Mouse (Mus musculus) liver, embryonic 14.5 days (tissue): ENCODE results near the gene Slc17a5. TPM values are rescaled to one million over a fixed set of nuclear protein-coding genes. Genes with fewer than 3 reads are reported as not detected.
A peak's percentile ranks its signal among the peaks of the same experiment; 100 is the strongest.

Source experiments
- ATAC-seq: fragments of 200-750 bp; cut with Nextera tagmentation; 2 replicates; pipeline ENCODE4 v1.8.0; 2017; ENCODE audit warnings: moderate number of reproducible peaks, mild to moderate bottlenecking, moderate library complexity; ENCODE audit not compliant: insufficient read depth
- DNase-seq, 3 experiments: peaks; one replicate each; pipeline ENCODE4 v3.0.0-alpha.2; 2012 to 2013; ENCODE audit warnings: low read depth in 3 of 3, low spot score in 3 of 3
- H3K27ac ChIP-seq: fragments of 300-500 bp; sonication (generic); 2 replicates; pipeline ENCODE4 v1.5.1; 2014; ENCODE audit warnings: moderate library complexity, mild to moderate bottlenecking, control low read depth, inconsistent platforms
- H3K27me3 ChIP-seq: fragments of 300-500 bp; sonication (generic); 2 replicates; pipeline ENCODE4 v1.6.1; 2014; ENCODE audit warnings: mild to moderate bottlenecking, low read length, moderate library complexity; ENCODE audit not compliant: control insufficient read depth, insufficient read depth
- H3K36me3 ChIP-seq: fragments of 300-500 bp; sonication (generic); replicated peaks from 2 replicates; pipeline ENCODE4 v1.6.1; 2014; ENCODE audit warnings: low read depth; ENCODE audit not compliant: control insufficient read depth, insufficient read depth
- H3K4me1 ChIP-seq, 2 experiments: fragments of 200-500 bp in 1 of 2; fragments of 300-500 bp in 1 of 2; sonication (generic) in 1 of 2; replicated peaks; 2 replicates each; pipeline ENCODE4 v1.6.1; 2012 to 2014; ENCODE audit warnings: antibody characterized with exemption in 1 of 2, inconsistent platforms in 1 of 2, low read length in 1 of 2; ENCODE audit not compliant: control insufficient read depth in 2 of 2, insufficient read depth in 2 of 2
- H3K4me2 ChIP-seq: fragments of 300-500 bp; sonication (generic); 2 replicates; pipeline ENCODE4 v1.6.1; 2014; ENCODE audit warnings: low read depth, mild to moderate bottlenecking, control low read depth, moderate library complexity
- H3K4me3 ChIP-seq, 2 experiments: fragments of 200-500 bp in 1 of 2; fragments of 300-500 bp in 1 of 2; sonication (generic) in 1 of 2; 2 replicates each; pipeline ENCODE4 v1.5.1; 2012 to 2014; ENCODE audit warnings: low read depth in 2 of 2, low read length in 2 of 2, mild to moderate bottlenecking in 2 of 2, control low read depth in 1 of 2, inconsistent platforms in 1 of 2, moderate library complexity in 1 of 2; ENCODE audit not compliant: insufficient read depth in 1 of 2
- H3K9ac ChIP-seq: fragments of 300-500 bp; sonication (generic); replicated peaks from 2 replicates; pipeline ENCODE4 v1.6.1; 2014; ENCODE audit warnings: mild to moderate bottlenecking, control low read depth, moderate library complexity
- H3K9me3 ChIP-seq: fragments of 300-500 bp; sonication (generic); 2 replicates; pipeline ENCODE4 v1.6.1; 2016; ENCODE audit warnings: low read length, mixed read lengths; ENCODE audit not compliant: control insufficient read depth
- CTCF ChIP-seq: IDR thresholded peaks from 2 replicates; pipeline ENCODE4 v1.5.1; 2016; ENCODE audit warnings: antibody characterized with exemption, low read depth, control low read depth
- EP300 ChIP-seq: IDR thresholded peaks from 2 replicates; pipeline ENCODE4 v1.6.1; 2016; ENCODE audit warnings: antibody characterized with exemption, low read depth
- WGBS: fragments of 180-500 bp; shearing (Covaris S2); extraction: QIAGEN DNeasy Blood & Tissue Kit; methylation state at CpG from one replicate; pipeline ENCODE4 v1.1.7; 2014; ENCODE audit not compliant: insufficient replicate concordance; 5-methylcytosine and 5-hydroxymethylcytosine counted together
- polyA plus RNA-seq, 2 experiments: library from polyadenylated mRNA; depleted of rRNA in 1 of 2; stranded (reverse) in 1 of 2; unstranded in 1 of 2; fragments of >200 nt; fragmentation: Nextera tagmentation in 1 of 2; extraction: Ambion mirVana in 1 of 2; gene quantifications; 2 replicates each; pipeline versions ENCODE4 v1.2.1 to v1.2.3; 2012 to 2014

Slc17a5 gene
- polyA plus RNA-seq, 2 experiments, result 2.4 to 3.8 TPM

- H3K4me2 ChIP-seq, result no peak overlapping the region
- no peak for TF ChIP-seq CTCF
- TF ChIP-seq EP300, result no peak
- 33% methylated on average over 9 of the region's 9 CpGs for WGBS
Observed at GRCm38 (mm10) chr9:78619285-78619684, 31.4 kb upstream of the Slc17a5 start.

GRCm38 (mm10) chr9:78615401-78616021, 27.7 kb upstream of the Slc17a5 start, which contains the start of gene Cd109:
Gene Cd109 (plus strand): TSS chr9:78615546.
- peak within 1 kb of the TSS; percentile 54 for H3K4me2 ChIP-seq
- no peaks in the 10 kb centered on the region for H3K9me3 ChIP-seq
- H3K4me3 ChIP-seq, result peak within 1 kb of the TSS; percentile 22 to 30; a peak in 3 of 4 replicates
- H3K9ac ChIP-seq, result no peak within 1 kb of the TSS
- TF ChIP-seq EP300, result no peak
- TF ChIP-seq CTCF, result no peak
- no peaks in the 10 kb centered on the region for H3K36me3 ChIP-seq
- DNase-seq (no peak), ATAC-seq (no peak)
- no peaks in the 10 kb centered on the region for H3K4me1 ChIP-seq
- no peak within 1 kb of the TSS for H3K27ac ChIP-seq
- peaks cover 28% of the 10 kb centered on the region for H3K27me3 ChIP-seq
- WGBS, result 1% methylated on average over 43 of the region's 43 CpGs

More at GRCm38 (mm10) chr9:78619285-78619684, 31.4 kb upstream of the Slc17a5 start:
- H3K9ac ChIP-seq, result no peak overlapping the region
- ATAC-seq (no peak), DNase-seq (no peak)
- H3K27ac ChIP-seq, result no peak overlapping the region
- H3K4me3 ChIP-seq, result no peak overlapping the region
- no peaks in the 10 kb centered on the region for H3K4me1 ChIP-seq
- no peaks in the 10 kb centered on the region for H3K36me3 ChIP-seq
- H3K9me3 ChIP-seq, result no peaks in the 10 kb centered on the region
- peaks cover 24% of the 10 kb centered on the region for H3K27me3 ChIP-seq

DNA sequence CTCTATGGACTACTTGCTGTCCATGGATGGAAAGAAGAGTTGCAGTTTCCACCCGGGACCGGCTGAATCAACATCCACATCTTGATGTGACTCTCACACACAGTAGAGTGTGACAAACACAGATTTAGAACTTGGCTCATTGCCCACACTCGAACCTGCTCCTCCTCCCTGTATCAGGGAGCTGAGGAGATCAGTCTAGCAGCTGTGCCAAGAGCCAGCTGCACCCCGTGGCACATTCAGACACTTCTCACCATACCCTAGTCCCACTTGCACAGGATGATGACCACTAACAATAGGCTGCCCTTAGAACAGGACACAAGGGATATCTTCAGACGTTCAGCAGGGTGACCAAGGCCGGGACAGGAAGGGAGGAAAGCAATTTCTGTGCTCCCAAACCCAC, 26.4 kb upstream of the Slc17a5 start:
- no peak for ATAC-seq
- H3K9me3 ChIP-seq, result no peaks in the 10 kb centered on the region
- H3K36me3 ChIP-seq, result no peaks in the 10 kb centered on the region
- no peak overlapping the region for H3K4me2 ChIP-seq
- H3K4me3 ChIP-seq, result no peak overlapping the region
- TF ChIP-seq EP300 (no peak), CTCF (no peak)
- H3K27me3 ChIP-seq, result peaks cover 28% of the 10 kb centered on the region
- DNase-seq, result no peak
- no peak overlapping the region for H3K27ac ChIP-seq
- WGBS, result 35% methylated on average over 6 of the region's 6 CpGs
- H3K9ac ChIP-seq, result no peak overlapping the region
- H3K4me1 ChIP-seq, result no peaks in the 10 kb centered on the region

DNA sequence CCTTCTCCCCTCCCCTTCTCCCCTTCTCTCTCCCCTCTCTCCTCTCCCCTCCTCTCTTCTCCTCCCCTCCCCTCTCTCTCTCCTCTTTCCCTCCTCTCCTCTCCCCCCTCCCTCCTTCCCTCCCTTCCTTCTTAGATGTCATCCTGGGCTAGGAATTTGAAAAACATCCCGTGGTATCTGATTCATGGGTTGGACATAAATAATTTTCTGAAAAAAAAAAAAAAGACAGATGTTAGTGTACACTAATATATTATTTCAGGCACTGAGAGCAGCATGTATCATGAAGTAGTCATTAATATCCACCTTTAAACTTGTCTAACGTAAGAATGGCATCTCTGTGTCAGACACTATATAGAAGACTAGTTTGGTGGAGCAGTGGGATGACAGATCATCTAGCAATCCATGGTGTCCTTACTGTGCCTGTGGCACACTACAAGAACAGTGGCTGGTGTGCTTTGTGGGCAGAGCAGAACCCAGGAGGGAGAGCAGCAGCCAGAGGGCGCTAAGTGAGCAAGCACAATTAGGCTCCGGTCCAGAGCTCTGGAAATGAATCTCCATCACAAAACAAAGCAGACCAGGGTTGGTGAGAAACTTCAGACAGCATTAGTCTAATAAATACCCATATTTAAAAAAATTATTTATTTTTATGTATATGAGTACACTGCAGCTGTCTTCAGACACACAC, 13.3 kb upstream of the Slc17a5 start:
- no peaks in the 10 kb centered on the region for H3K9me3 ChIP-seq
- no peaks in the 10 kb centered on the region for H3K27me3 ChIP-seq
- H3K4me3 ChIP-seq, result no peak overlapping the region
- no peak overlapping the region for H3K9ac ChIP-seq
- H3K4me1 ChIP-seq, result no peaks in the 10 kb centered on the region
- TF ChIP-seq EP300 (no peak), CTCF (peak; percentile 60)
- no peaks in the 10 kb centered on the region for H3K36me3 ChIP-seq
- no peak overlapping the region for H3K27ac ChIP-seq
- ATAC-seq, result no peak
- WGBS, result 44% methylated on average over 4 of the region's 4 CpGs
- no peak overlapping the region for H3K4me2 ChIP-seq
- DNase-seq, result no peak

- ATAC-seq (no peak), DNase-seq (no peak)
- no peak overlapping the region for H3K9ac ChIP-seq
- H3K4me2 ChIP-seq, result no peak overlapping the region
- H3K27ac ChIP-seq, result no peak overlapping the region
- 52% methylated on average over 5 of the region's 5 CpGs for WGBS
- no peaks in the 10 kb centered on the region for H3K4me1 ChIP-seq
- no peak overlapping the region for H3K4me3 ChIP-seq
- TF ChIP-seq CTCF (no peak), EP300 (no peak)
- H3K36me3 ChIP-seq, result no peaks in the 10 kb centered on the region
- no peaks in the 10 kb centered on the region for H3K9me3 ChIP-seq
- H3K27me3 ChIP-seq, result no peaks in the 10 kb centered on the region
Observed at GRCm38 (mm10) chr9:78599927-78600326, 12.1 kb upstream of the Slc17a5 start.
